Mouse (Mus musculus): ENCODE measurements around the gene Acsm1.

DNA sequence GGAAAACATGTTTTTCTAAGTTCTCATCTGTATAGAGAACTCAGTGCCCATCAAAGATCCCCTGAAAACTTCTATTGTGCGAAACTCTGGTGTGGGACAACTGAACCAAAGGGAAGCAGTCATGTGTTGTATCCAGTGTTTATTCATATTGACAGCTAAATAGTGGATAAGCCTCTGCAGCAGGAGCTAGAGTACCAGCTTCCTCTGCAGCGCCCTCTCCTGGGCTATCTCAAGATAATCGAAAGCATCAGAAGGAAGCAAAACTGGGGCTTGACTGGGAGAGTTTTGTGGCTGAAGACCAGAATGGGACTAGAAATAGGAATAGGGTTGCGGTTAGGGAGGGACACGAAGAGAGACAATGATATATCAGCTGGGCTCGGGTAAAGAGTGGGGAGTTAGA is 64.1 kb downstream of the Acsm1 start:
- no peak for TF ChIP-seq EP300 (IDR thresholded peaks at IDR 0.05; ENCODE audit: low read depth)
- TF ChIP-seq CTCF (IDR thresholded peaks at IDR 0.05; ENCODE audit: low read depth), result no peak

All from heart, postnatal 0 days (tissue).